Mouse (Mus musculus) heart, postnatal 0 days (tissue): ENCODE data around the gene Serping1. TPM values are rescaled to one million over a fixed set of nuclear protein-coding genes. Genes with fewer than 3 reads are reported as not detected.

ENCODE experiments used
- ATAC-seq: fragments of 200-750 bp; cut with Nextera tagmentation; 2 replicates; pipeline ENCODE4 v1.8.0; 2017; ENCODE audit warnings: low read depth, moderate number of reproducible peaks, moderate library complexity; ENCODE audit not compliant: insufficient read depth
- DNase-seq: peaks from one replicate; pipeline ENCODE4 v3.0.0-alpha.2; 2016; ENCODE audit warnings: low spot score
- H3K27ac ChIP-seq: fragments of 300-500 bp; sonication (generic); 2 replicates; pipeline ENCODE4 v1.5.1; 2014; ENCODE audit warnings: low read depth, mild to moderate bottlenecking
- H3K27me3 ChIP-seq: fragments of 300-500 bp; sonication (generic); 2 replicates; pipeline ENCODE4 v1.6.1; 2014; ENCODE audit warnings: low read length, mixed read lengths; ENCODE audit not compliant: control insufficient read depth, insufficient read depth
- H3K36me3 ChIP-seq: fragments of 300-500 bp; sonication (generic); replicated peaks from 2 replicates; pipeline ENCODE4 v1.6.1; 2014; ENCODE audit warnings: low read length, mixed read lengths; ENCODE audit not compliant: control insufficient read depth, insufficient read depth
- H3K4me1 ChIP-seq: fragments of 300-500 bp; sonication (generic); 2 replicates; pipeline ENCODE4 v1.6.1; 2014; ENCODE audit warnings: antibody characterized with exemption; ENCODE audit not compliant: control insufficient read depth, insufficient read depth
- H3K4me2 ChIP-seq: fragments of 300-500 bp; sonication (generic); 2 replicates; pipeline ENCODE4 v1.6.1; 2014; ENCODE audit warnings: low read depth, mild to moderate bottlenecking, low read length, moderate library complexity
- H3K4me3 ChIP-seq: fragments of 300-500 bp; sonication (generic); 2 replicates; pipeline ENCODE4 v1.5.1; 2014; ENCODE audit warnings: low read depth, low read length
- H3K9ac ChIP-seq: fragments of 300-500 bp; sonication (generic); replicated peaks from 2 replicates; pipeline ENCODE4 v1.6.1; 2014; ENCODE audit warnings: low read depth, low read length, mixed read lengths
- H3K9me3 ChIP-seq: fragments of 300-500 bp; sonication (generic); replicated peaks from 2 replicates; pipeline ENCODE4 v1.6.1; 2016; ENCODE audit warnings: low read length; ENCODE audit not compliant: control insufficient read depth
- CTCF ChIP-seq: IDR thresholded peaks from 2 replicates; pipeline ENCODE4 v1.5.1; 2016; ENCODE audit warnings: antibody characterized with exemption, control low read depth, low read depth
- EP300 ChIP-seq: IDR thresholded peaks from 2 replicates; pipeline ENCODE4 v1.6.1; 2016; ENCODE audit warnings: antibody characterized with exemption, low read depth
- WGBS: fragments of 180-500 bp; shearing (Covaris S2); extraction: QIAGEN DNeasy Blood & Tissue Kit; methylation state at CpG from one replicate; pipeline ENCODE4 v1.1.7; 2014; 5-methylcytosine and 5-hydroxymethylcytosine counted together
- polyA plus RNA-seq: library from polyadenylated mRNA; unstranded; fragments of >200 nt; fragmentation: Nextera tagmentation; extraction: Ambion mirVana; gene quantifications from 2 replicates; pipeline ENCODE4 v1.2.1, GENCODE M21; 2015
- total RNA-seq: library from RNA; depleted of rRNA; stranded (reverse); fragments of >200 nt; gene quantifications from 2 replicates; pipeline ENCODE4 v1.2.3, GENCODE M21; 2014; ENCODE audit warnings: low replicate concordance; rRNA removed

Serping1 gene
- total RNA-seq = 26.3 and 31.2 TPM in 2 replicates
- polyA plus RNA-seq = 37.1 and 38.8 TPM in 2 replicates

DNA sequence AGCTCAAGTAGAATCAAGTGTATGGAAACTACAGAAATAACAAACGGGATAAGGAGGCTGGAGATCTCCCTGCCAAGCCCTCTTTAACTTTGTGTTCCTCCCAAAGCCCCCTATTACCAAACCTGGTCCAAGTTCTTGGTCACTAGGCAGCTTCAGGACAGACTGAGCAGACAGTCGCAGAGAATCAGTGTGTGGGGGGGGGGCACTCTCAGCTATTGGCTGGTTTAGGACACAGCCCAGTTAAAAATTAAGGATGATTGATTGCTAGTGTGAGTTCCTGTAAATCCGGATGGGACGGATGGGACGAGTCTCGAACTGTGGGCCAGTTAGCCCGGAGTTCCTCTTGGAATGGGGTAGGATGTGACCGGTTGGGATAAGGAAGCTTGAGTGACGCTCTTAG, at the start of gene Serping1:
Gene Serping1 (minus strand): TSS at position 204 of the 400 bp plus-strand sequence.
- no peak for DNase-seq
- TF ChIP-seq CTCF (no peak), EP300 (no peak)

DNA sequence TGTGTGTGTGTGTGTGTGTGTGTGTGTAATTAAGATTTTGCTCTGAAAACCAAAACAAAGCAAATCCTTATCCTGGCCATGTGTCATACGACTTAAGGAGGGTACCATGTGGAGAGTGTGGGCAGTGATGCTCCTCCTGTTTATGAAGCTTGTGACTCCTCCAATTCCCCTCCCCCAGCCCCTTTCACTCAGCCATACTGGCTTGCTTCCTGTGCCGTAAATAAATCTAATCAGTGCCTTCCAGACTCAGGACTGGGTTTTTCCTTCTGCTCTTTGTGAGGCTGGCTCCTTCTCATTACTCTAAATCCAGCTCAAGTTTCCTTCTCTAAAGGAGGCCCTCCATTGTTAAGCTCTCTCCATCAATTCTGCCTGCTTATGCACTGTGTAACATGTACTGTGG, 48.0 kb upstream of the Serping1 start:
- H3K27ac ChIP-seq = no peak overlapping the region

More for the DNA sequence above, at the start of gene Serping1:
- 0 out of 2 replicates have a peak within 1 kb of the TSS, but pooled peaks have one; percentile 28 for H3K27ac ChIP-seq
- no peak for ATAC-seq
- H3K4me1 ChIP-seq = no peaks in the 10 kb centered on the region; the same call in 1 of the 2 replicates
- H3K9ac ChIP-seq = no peak within 1 kb of the TSS
- no peaks in the 10 kb centered on the region for H3K36me3 ChIP-seq
- peak within 1 kb of the TSS; percentile 41 for H3K4me2 ChIP-seq
- WGBS = 76% methylated on average over 9 of the region's 9 CpGs
- no peaks in the 10 kb centered on the region for H3K9me3 ChIP-seq
- no peaks in the 10 kb centered on the region; the same call in 1 of the 2 replicates for H3K27me3 ChIP-seq
- H3K4me3 ChIP-seq = peak within 1 kb of the TSS; percentile 12

DNA sequence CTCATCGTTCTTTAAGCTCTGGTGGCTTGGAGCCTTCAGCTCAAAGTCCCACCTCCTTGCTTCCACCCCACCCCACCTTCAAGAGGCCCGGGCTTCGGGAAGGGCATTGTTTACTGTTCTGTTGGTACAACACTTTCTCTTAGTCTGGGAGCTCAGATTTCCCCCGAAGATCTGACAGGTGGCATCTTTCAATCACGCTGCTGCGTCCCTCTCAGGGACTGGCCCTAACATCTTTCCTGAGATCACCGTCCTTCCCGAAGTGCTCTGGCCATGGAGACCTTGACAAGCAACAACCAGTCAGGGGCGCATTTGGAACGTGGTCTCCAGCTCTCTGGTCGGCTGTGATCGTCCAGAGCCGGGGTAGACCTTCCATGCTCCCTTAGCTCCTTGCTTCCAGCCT, 47.3 kb upstream of the Serping1 start, which contains the start of gene Smtnl1:
Gene Smtnl1 (minus strand): TSS at position 101 of the 400 bp plus-strand sequence.
- Histone ChIP-seq H3K9me3 (no peaks in the 10 kb centered on the region), H3K4me2 (no peak within 1 kb of the TSS), H3K27ac (no peak within 1 kb of the TSS), H3K27me3 (no peaks in the 10 kb centered on the region), H3K36me3 (no peaks in the 10 kb centered on the region), H3K4me3 (no peak within 1 kb of the TSS), H3K4me1 (peaks cover 14% of the 10 kb centered on the region), H3K9ac (no peak within 1 kb of the TSS)
- WGBS = 51% methylated on average over 13 of the region's 13 CpGs
- ATAC-seq = no peak
- no peak for TF ChIP-seq EP300
- no peak for TF ChIP-seq CTCF
- DNase-seq = no peak

More for the DNA sequence above, 48.0 kb upstream of the Serping1 start:
- 26% methylated on average over 2 of the region's 2 CpGs for WGBS
- Histone ChIP-seq H3K4me2 (no peak overlapping the region), H3K4me3 (no peak overlapping the region), H3K36me3 (no peaks in the 10 kb centered on the region), H3K9me3 (no peaks in the 10 kb centered on the region), H3K9ac (no peak overlapping the region), H3K4me1 (peaks cover 20% of the 10 kb centered on the region), H3K27me3 (no peaks in the 10 kb centered on the region)
- TF ChIP-seq CTCF (no peak), EP300 (no peak)
- DNase-seq (no peak), ATAC-seq (no peak)

DNA sequence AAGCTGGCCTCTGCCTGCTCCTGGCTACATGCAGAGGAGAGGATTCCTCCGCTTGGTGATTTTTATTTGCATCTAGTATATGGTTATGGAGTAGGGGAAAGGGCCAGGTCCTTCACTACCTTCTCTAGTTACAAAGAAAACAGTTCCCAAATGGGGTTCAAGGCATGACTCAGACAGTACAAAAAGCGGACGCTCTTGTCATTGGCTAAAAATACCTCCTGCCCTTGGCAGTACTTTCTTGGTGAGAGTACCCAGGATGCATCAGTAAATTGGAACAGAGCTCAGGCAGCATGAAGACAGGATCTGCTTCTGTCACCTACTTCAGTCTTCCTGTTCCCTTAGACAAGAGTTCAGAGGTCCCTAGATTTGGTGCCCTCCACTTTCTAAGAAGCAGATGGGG, 44.6 kb upstream of the Serping1 start:
- DNase-seq (peak; percentile 86), ATAC-seq (peak; percentile 87)
- H3K9me3 ChIP-seq = no peaks in the 10 kb centered on the region
- no peak overlapping the region for H3K4me2 ChIP-seq
- H3K4me1 ChIP-seq = peaks cover 11% of the 10 kb centered on the region
- H3K27me3 ChIP-seq = no peaks in the 10 kb centered on the region
- H3K9ac ChIP-seq = no peak overlapping the region
- 21% methylated on average over 3 of the region's 3 CpGs for WGBS
- H3K36me3 ChIP-seq = no peaks in the 10 kb centered on the region
- peak overlapping the region; percentile 83 for H3K27ac ChIP-seq
- H3K4me3 ChIP-seq = no peak overlapping the region
- no peak for TF ChIP-seq EP300
- no peak for TF ChIP-seq CTCF

DNA sequence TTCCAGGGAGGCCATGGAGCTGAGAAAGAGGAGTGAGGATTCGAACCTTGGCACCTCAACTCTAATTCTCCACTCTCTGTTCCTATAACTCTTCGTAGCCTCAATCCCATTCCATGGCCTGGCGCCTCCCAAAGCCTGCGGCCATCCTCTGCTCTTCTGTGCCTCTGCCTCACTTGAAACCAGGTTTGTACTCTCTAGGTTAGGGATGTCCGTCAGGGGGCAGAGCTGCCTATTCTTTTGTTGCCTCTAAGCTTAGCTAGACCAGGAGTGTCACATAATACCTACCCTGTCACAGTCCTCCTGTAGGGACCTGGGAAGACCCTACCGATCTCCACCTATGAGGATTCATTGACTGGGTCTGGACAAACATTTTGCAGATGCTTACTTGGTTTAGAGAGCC, 37.4 kb upstream of the Serping1 start:
- H3K27ac ChIP-seq = no peak overlapping the region
- no peak for ATAC-seq

GRCm38 (mm10) chr2:84811880-84812279, 36.6 kb upstream of the Serping1 start:
- DNase-seq = no peak
- 6% methylated on average over 7 of the region's 7 CpGs for WGBS
- peaks cover 5% of the 10 kb centered on the region; the same call in 1 of the 2 replicates for H3K4me1 ChIP-seq
- no peak overlapping the region for H3K4me2 ChIP-seq
- ATAC-seq = no peak
- no peaks in the 10 kb centered on the region for H3K9me3 ChIP-seq
- H3K27ac ChIP-seq = peak overlapping the region; percentile 15
- H3K27me3 ChIP-seq = no peaks in the 10 kb centered on the region
- no peak overlapping the region for H3K4me3 ChIP-seq
- TF ChIP-seq CTCF = no peak
- TF ChIP-seq EP300 = no peak
- H3K9ac ChIP-seq = no peak overlapping the region
- H3K36me3 ChIP-seq = 0 out of 2 replicates have a peak, but pooled peaks cover 5% of the 10 kb centered on the region

More for the DNA sequence above, 37.4 kb upstream of the Serping1 start:
- H3K9me3 ChIP-seq = no peaks in the 10 kb centered on the region
- H3K27me3 ChIP-seq = no peaks in the 10 kb centered on the region
- 0 out of 2 replicates have a peak, but pooled peaks cover 5% of the 10 kb centered on the region for H3K36me3 ChIP-seq
- peaks cover 5% of the 10 kb centered on the region; the same call in 1 of the 2 replicates for H3K4me1 ChIP-seq
- TF ChIP-seq EP300 (no peak), CTCF (no peak)
- 82% methylated on average over 6 of the region's 6 CpGs for whole genome bisulfite sequencing
- no peak overlapping the region for H3K4me2 ChIP-seq
- H3K9ac ChIP-seq = no peak overlapping the region
- DNase-seq = no peak
- H3K4me3 ChIP-seq = no peak overlapping the region
